Mouse (Mus musculus) thymus, adult 2 months (tissue): ENCODE data around the gene Gja8.

Experiments used
- CTCF ChIP-seq: fragments of 200-500 bp; IDR thresholded peaks from 2 replicates; pipeline ENCODE4 v1.5.1; 2012; ENCODE audit warnings: mild to moderate bottlenecking, control low read depth, low read length, moderate library complexity, borderline replicate concordance; ENCODE audit not compliant: control insufficient read depth, poor library complexity, insufficient read depth; ENCODE audit errors: extremely low read depth
- POLR2A ChIP-seq: fragments of 200-500 bp; IDR thresholded peaks from 2 replicates; pipeline ENCODE4 v1.6.1; 2012; ENCODE audit warnings: mild to moderate bottlenecking, low read length, control low read depth, moderate library complexity; ENCODE audit not compliant: control insufficient read depth, poor library complexity, insufficient read depth; ENCODE audit errors: extremely low read depth

- TF ChIP-seq CTCF = no peak
- no peak for TF ChIP-seq POLR2A
These were observed 45.4 kb downstream of the Gja8 start for GRCm38 (mm10) chr3:96880385-96880784.
